Mouse (Mus musculus) midbrain, postnatal 0 days (tissue): Measurements from ENCODE around the gene Fbln7. TPM values are rescaled to one million over a fixed set of nuclear protein-coding genes. Genes with fewer than 3 reads are reported as not detected.

ENCODE experiments used
- ATAC-seq: fragments of 200-750 bp; cut with Nextera tagmentation; 2 replicates; pipeline ENCODE4 v1.8.0; 2017; ENCODE audit warnings: moderate number of reproducible peaks, mild to moderate bottlenecking, moderate TSS enrichment, moderate library complexity; ENCODE audit not compliant: low FRiP score
- DNase-seq: peaks from one replicate; pipeline ENCODE4 v3.0.0-alpha.2; 2015; ENCODE audit warnings: low spot score
- H3K27ac ChIP-seq: fragments of 300-500 bp; sonication (generic); 2 replicates; pipeline ENCODE4 v1.5.1; 2014; ENCODE audit warnings: low read depth, mild to moderate bottlenecking, low read length, mixed read lengths
- H3K27me3 ChIP-seq: fragments of 300-500 bp; sonication (generic); 2 replicates; pipeline ENCODE4 v1.6.1; 2014; ENCODE audit warnings: low read length, control low read depth, mixed read lengths; ENCODE audit not compliant: insufficient read depth
- H3K36me3 ChIP-seq: fragments of 300-500 bp; sonication (generic); 2 replicates; pipeline ENCODE4 v1.6.1; 2014; ENCODE audit warnings: low read length, control low read depth, mixed read lengths; ENCODE audit not compliant: insufficient read depth
- H3K4me1 ChIP-seq: fragments of 300-500 bp; sonication (generic); 2 replicates; pipeline ENCODE4 v1.6.1; 2014; ENCODE audit warnings: mild to moderate bottlenecking, control low read depth, antibody characterized with exemption, low read length, mixed read lengths; ENCODE audit not compliant: insufficient read depth
- H3K4me2 ChIP-seq: fragments of 300-500 bp; sonication (generic); 2 replicates; pipeline ENCODE4 v1.6.1; 2014; ENCODE audit warnings: low read depth, mild to moderate bottlenecking, low read length, mixed read lengths; ENCODE audit not compliant: poor library complexity, severe bottlenecking
- H3K4me3 ChIP-seq: fragments of 300-500 bp; sonication (generic); 2 replicates; pipeline ENCODE4 v1.5.1; 2014; ENCODE audit warnings: low read depth, mild to moderate bottlenecking, low read length, moderate library complexity
- H3K9ac ChIP-seq: fragments of 300-500 bp; sonication (generic); replicated peaks from 2 replicates; pipeline ENCODE4 v1.6.1; 2014; ENCODE audit warnings: mild to moderate bottlenecking, low read length, moderate library complexity, mixed read lengths; ENCODE audit not compliant: poor library complexity, severe bottlenecking
- H3K9me3 ChIP-seq: fragments of 300-500 bp; sonication (generic); 2 replicates; pipeline ENCODE4 v1.6.1; 2016; ENCODE audit warnings: low read length, control low read depth
- CTCF ChIP-seq: IDR thresholded peaks from 2 replicates; pipeline ENCODE4 v1.5.1; 2016; ENCODE audit warnings: antibody characterized with exemption, mild to moderate bottlenecking
- WGBS: fragments of 180-500 bp; shearing (Covaris S2); extraction: QIAGEN DNeasy Blood & Tissue Kit; methylation state at CpG from one replicate; pipeline ENCODE4 v1.1.7; 2014; 5-methylcytosine and 5-hydroxymethylcytosine counted together
- polyA plus RNA-seq: library from polyadenylated mRNA; unstranded; fragments of >200 nt; fragmentation: Nextera tagmentation; extraction: Ambion mirVana; gene quantifications from 2 replicates; pipeline ENCODE4 v1.2.1, GENCODE M21; 2015
- total RNA-seq: library from RNA; depleted of rRNA; stranded (reverse); fragments of >200 nt; gene quantifications from 2 replicates; pipeline ENCODE4 v1.2.3, GENCODE M21; 2014

The Fbln7 gene
- total and polyA plus RNA-seq, 2 experiments from 2014 or later, result 4.2 to 6.3 TPM

- no peaks in the 10 kb centered on the region for H3K9me3 ChIP-seq
- H3K27me3 ChIP-seq, result no peaks in the 10 kb centered on the region
- H3K4me1 ChIP-seq, result no peaks in the 10 kb centered on the region
- no peak overlapping the region for H3K4me2 ChIP-seq
- DNase-seq (no peak), ATAC-seq (no peak)
- H3K9ac ChIP-seq, result no peak overlapping the region
- H3K4me3 ChIP-seq, result no peak overlapping the region
- peaks cover 64% of the 10 kb centered on the region for H3K36me3 ChIP-seq
- no peak overlapping the region for H3K27ac ChIP-seq
- 96% methylated on average over 2 of the region's 2 CpGs for WGBS
- no peak for TF ChIP-seq CTCF
Measured at GRCm38 (mm10) chr2:128833435-128833834, 29.3 kb upstream of the Fbln7 start.

DNA sequence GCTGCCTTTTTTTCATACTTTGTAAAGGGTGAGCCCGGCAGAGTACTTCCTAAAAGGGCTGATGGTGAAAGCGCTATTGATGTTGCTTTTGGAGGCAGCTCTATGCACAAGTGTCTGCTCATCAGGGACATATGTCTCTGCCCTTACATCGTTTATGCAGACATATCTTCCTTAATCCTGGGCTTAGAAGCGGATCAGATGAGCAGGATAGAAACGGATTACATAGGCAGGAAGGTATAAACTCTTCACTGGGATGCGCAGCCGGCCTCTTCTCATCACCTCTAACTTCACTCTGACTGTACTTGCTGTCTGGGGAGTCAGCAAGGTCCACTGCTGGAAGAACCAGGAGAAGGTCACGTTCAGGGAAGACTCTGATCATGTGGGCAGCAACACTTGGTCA is 25.2 kb upstream of the Fbln7 start:
- Histone ChIP-seq H3K4me3 (no peak overlapping the region), H3K4me1 (no peaks in the 10 kb centered on the region), H3K27me3 (no peaks in the 10 kb centered on the region), H3K36me3 (peaks cover 60% of the 10 kb centered on the region), H3K9me3 (no peaks in the 10 kb centered on the region), H3K9ac (no peak overlapping the region), H3K4me2 (no peak overlapping the region), H3K27ac (no peak overlapping the region)
- TF ChIP-seq CTCF, result no peak
- ATAC-seq (no peak), DNase-seq (no peak)
- 90% methylated on average over 8 of the region's 8 CpGs for WGBS

DNA sequence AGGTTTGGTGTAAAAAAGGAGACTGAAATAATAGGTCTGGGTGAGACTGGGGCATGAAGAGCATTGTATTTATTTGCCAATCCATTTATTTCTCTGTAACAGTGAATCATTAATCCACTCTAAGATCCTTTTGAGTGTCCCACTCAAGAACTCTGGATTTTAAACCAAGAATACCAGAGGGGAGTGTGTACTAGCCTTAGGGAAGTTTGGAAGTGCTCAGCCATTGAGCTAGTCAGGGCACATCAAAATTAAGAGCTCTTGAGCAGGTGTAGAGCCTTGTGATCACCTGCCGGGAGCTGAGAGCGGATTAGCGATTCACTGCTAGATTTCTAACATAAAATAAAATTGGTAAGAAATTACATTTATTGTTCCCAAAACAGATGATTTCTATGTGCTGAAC is 24.2 kb upstream of the Fbln7 start:
- Histone ChIP-seq H3K4me2 (no peak overlapping the region), H3K9ac (no peak overlapping the region), H3K27ac (no peak overlapping the region), H3K9me3 (no peaks in the 10 kb centered on the region), H3K36me3 (peaks cover 59% of the 10 kb centered on the region), H3K4me3 (no peak overlapping the region), H3K27me3 (no peaks in the 10 kb centered on the region), H3K4me1 (no peaks in the 10 kb centered on the region)
- WGBS, result 93% methylated on average over 3 of the region's 3 CpGs
- ATAC-seq, result no peak
- no peak for DNase-seq
- no peak for TF ChIP-seq CTCF

DNA sequence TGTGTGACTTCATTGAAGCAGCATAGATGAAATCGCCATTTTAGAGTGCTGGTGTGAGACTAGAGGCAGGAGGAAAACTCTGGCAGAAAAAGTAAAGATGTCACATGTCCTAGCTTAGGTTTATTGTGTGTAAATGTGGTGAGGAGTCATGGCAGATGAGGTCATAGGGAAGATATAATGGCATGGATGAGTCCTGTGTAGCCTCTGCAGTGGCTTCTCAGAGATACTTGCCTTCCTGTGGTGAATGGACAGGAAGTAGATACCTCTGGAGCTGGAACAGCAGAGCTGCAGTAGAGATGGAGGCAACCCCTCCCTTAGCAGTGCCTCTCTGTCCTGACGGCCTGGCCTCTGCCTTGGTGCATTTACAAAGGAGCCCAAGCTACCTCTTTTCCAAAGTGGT is 23.3 kb upstream of the Fbln7 start:
- WGBS, result 91% methylated on average over 2 of the region's 2 CpGs
- no peak overlapping the region for H3K27ac ChIP-seq
- peaks cover 58% of the 10 kb centered on the region for H3K36me3 ChIP-seq
- H3K9me3 ChIP-seq, result no peaks in the 10 kb centered on the region
- H3K4me1 ChIP-seq, result no peaks in the 10 kb centered on the region
- H3K9ac ChIP-seq, result no peak overlapping the region
- ATAC-seq (no peak), DNase-seq (no peak)
- TF ChIP-seq CTCF, result no peak
- no peak overlapping the region for H3K4me3 ChIP-seq
- no peaks in the 10 kb centered on the region for H3K27me3 ChIP-seq
- H3K4me2 ChIP-seq, result no peak overlapping the region

DNA sequence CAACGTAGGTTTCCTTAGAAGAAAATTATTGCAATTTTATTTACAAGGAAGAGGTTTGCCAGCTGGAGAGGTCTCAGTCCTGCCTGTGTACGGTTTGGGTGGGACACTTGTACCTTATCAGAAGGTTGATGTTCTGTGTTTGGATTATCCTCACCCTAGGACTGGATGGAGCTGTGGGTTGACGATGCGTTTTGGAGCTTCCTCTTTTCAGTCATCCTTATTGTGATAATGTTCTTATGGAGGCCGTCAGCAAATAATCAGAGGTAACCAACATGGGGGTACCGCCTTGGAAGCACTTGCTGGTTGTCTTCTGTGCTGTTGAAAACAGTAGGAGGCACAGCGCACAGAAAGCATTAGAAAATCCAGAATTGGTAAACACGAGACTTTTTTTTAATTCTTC is 20.3 kb upstream of the Fbln7 start:
- ATAC-seq (no peak), DNase-seq (no peak)
- no peak overlapping the region for H3K4me3 ChIP-seq
- H3K36me3 ChIP-seq, result peaks cover 48% of the 10 kb centered on the region
- H3K27me3 ChIP-seq, result no peaks in the 10 kb centered on the region
- H3K9me3 ChIP-seq, result no peaks in the 10 kb centered on the region
- TF ChIP-seq CTCF, result no peak
- H3K9ac ChIP-seq, result no peak overlapping the region
- H3K27ac ChIP-seq, result no peak overlapping the region
- WGBS, result 91% methylated on average over 8 of the region's 8 CpGs
- no peaks in the 10 kb centered on the region for H3K4me1 ChIP-seq
- H3K4me2 ChIP-seq, result no peak overlapping the region

DNA sequence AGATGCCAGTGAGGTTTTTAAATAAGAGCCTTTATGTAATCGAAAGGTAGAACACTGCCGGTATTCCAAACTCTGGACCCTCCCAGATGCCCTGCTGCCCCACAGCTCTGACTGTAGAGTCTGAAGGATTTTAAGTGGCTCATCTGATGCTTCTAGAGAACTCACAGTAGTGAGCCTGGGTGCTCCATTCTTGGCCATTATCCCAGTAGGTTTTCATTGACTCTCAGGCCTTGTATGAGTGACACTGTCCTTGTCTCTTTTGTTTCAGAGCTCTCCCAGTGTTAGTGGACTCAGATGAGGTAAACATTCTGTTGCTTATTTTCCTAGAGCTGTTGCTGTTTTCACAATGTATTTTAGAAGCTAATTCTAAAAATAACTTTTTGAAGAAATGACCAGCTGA is 12.7 kb upstream of the Fbln7 start:
- ATAC-seq (no peak), DNase-seq (peak; percentile 9)
- WGBS, result 93% methylated on average over 2 of the region's 2 CpGs
- TF ChIP-seq CTCF, result no peak
- Histone ChIP-seq H3K4me2 (no peak overlapping the region), H3K27ac (no peak overlapping the region), H3K36me3 (peaks cover 47% of the 10 kb centered on the region), H3K4me3 (no peak overlapping the region), H3K9me3 (no peaks in the 10 kb centered on the region), H3K4me1 (no peaks in the 10 kb centered on the region), H3K9ac (no peak overlapping the region), H3K27me3 (no peaks in the 10 kb centered on the region)

- H3K4me2 ChIP-seq, result no peak overlapping the region
- no peak overlapping the region for H3K4me3 ChIP-seq
- no peaks in the 10 kb centered on the region for H3K27me3 ChIP-seq
- H3K27ac ChIP-seq, result no peak overlapping the region
- peak; percentile 62 for TF ChIP-seq CTCF
- peak; percentile 16 for DNase-seq
- no peak overlapping the region for H3K9ac ChIP-seq
- ATAC-seq, result no peak
- peaks cover 15% of the 10 kb centered on the region for H3K36me3 ChIP-seq
- no peaks in the 10 kb centered on the region for H3K4me1 ChIP-seq
- WGBS, result 88% methylated on average over 1 of the region's 1 CpGs
- H3K9me3 ChIP-seq, result no peaks in the 10 kb centered on the region
Measured at GRCm38 (mm10) chr2:128856673-128857072, 6.1 kb upstream of the Fbln7 start.
